Mouse (Mus musculus) C2C12 (cell line): ENCODE measurements around the gene Kndc1. TPM values are rescaled to one million over a fixed set of nuclear protein-coding genes. Genes with fewer than 3 reads are reported as not detected.

Experiments used
- H3K27me3 ChIP-seq: one replicate; pipeline ENCODE4 v1.6.1; 2011; ENCODE audit not compliant: control insufficient read depth, insufficient read depth, insufficient read length
- H3K36me3 ChIP-seq: one replicate; pipeline ENCODE4 v1.6.1; 2011; ENCODE audit not compliant: control insufficient read depth, insufficient read depth
- H3K4me3 ChIP-seq: one replicate; pipeline ENCODE4 v1.5.1; 2011; ENCODE audit warnings: mild to moderate bottlenecking, control low read depth; ENCODE audit not compliant: poor library complexity, insufficient read depth, severe bottlenecking
- H3K79me2 ChIP-seq: one replicate; pipeline ENCODE4 v1.6.1; 2011; ENCODE audit not compliant: control insufficient read depth, insufficient read depth
- H3K79me3 ChIP-seq: one replicate; pipeline ENCODE4 v1.6.1; 2011; ENCODE audit warnings: low read depth, control low read depth
- H3ac ChIP-seq: one replicate; pipeline ENCODE3; 2011; ENCODE audit warnings: low read depth; ENCODE audit not compliant: control insufficient read depth, insufficient read length
- CEBPB ChIP-seq: IDR thresholded peaks from one replicate; pipeline ENCODE4 v1.6.1; 2011; ENCODE audit warnings: low read depth, mild to moderate bottlenecking, control low read depth, moderate library complexity
- CTCF ChIP-seq: IDR thresholded peaks from one replicate; pipeline ENCODE4 v1.5.1; 2011; ENCODE audit not compliant: control insufficient read depth, insufficient read depth, insufficient read length
- FOSL1 ChIP-seq: IDR thresholded peaks from one replicate; pipeline ENCODE4 v1.8.0; 2011; ENCODE audit warnings: mild to moderate bottlenecking, low read length; ENCODE audit not compliant: poor library complexity, insufficient read depth, severe bottlenecking
- MAX ChIP-seq: IDR thresholded peaks from one replicate; pipeline ENCODE4 v1.6.1; 2011; ENCODE audit warnings: mild to moderate bottlenecking, control low read depth
- MYOD1 ChIP-seq: IDR thresholded peaks from one replicate; pipeline ENCODE4 v1.6.1; 2011; ENCODE audit warnings: low read depth; ENCODE audit not compliant: control insufficient read depth, insufficient read length
- MYOG ChIP-seq: IDR thresholded peaks from one replicate; pipeline ENCODE4 v1.6.1; 2011; ENCODE audit not compliant: control insufficient read depth, insufficient read length; ENCODE audit errors: extremely low read depth
- USF1 ChIP-seq: IDR thresholded peaks from one replicate; pipeline ENCODE4 v1.6.1; 2011; ENCODE audit warnings: low read depth, mild to moderate bottlenecking, control low read depth, moderate library complexity
- polyA plus RNA-seq: library from polyadenylated mRNA; unstranded; fragments of >200 nt; fragmentation: generic; extraction: Trizol; gene quantifications from one replicate; pipeline ENCODE4 v1.2.1, GENCODE M21; 2012; ENCODE audit warnings: missing spikeins

Kndc1 gene
- polyA plus RNA-seq, 1 experiment, result not detected

DNA sequence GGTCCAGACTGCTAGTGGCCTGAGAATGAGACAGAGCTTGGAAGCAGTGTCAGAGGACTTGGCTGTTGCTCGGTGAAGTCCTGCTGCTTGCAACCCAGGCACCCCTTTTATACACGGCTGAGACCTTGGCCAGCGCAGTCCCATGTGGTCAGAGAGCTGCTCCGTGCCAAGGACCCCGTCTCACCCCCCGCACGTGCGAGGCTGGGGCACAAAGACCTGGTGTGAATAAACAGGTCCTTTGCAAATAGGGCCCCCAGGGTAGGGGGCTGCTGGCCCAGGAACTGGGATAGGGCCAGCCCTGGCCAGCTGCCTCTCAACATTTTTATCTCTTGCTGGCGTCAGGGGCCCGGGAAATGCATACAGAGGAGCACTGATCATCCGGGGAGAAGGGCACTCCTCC lies 63.5 kb downstream of the Kndc1 start:
- TF ChIP-seq USF1, result no peak
- TF ChIP-seq FOSL1, result no peak
- no peak for TF ChIP-seq MYOG
- TF ChIP-seq CTCF, result no peak
- TF ChIP-seq MYOD1, result no peak
- no peak for TF ChIP-seq MAX
- TF ChIP-seq CEBPB, result no peak
- H3K36me3 ChIP-seq, result no peaks in the 10 kb centered on the region
- H3ac ChIP-seq, result no peak overlapping the region
- no peak overlapping the region for H3K4me3 ChIP-seq
- no peaks in the 10 kb centered on the region for H3K79me3 ChIP-seq
- H3K79me2 ChIP-seq, result no peaks in the 10 kb centered on the region
- H3K27me3 ChIP-seq, result peaks cover 5% of the 10 kb centered on the region

DNA sequence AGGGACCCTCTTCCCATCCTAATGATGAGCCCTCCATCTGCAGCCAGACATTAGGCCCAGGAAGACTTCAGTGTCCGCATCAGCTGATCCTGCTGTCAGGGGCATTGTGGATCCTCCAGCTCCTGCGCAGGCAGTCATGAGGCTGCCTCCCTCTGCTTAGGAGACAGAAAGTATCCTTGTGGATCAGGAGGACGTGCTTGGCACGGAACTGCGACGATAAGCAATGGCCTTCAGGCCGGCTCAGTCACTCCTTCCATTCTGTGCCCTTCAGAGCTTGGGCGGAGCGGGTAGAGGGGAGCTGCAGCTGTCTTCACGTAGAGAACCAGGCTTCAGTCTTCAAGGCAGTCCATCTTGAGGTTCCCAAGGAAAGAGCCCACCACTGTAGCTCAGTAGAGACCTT lies 66.6 kb downstream of the Kndc1 start:
- Histone ChIP-seq H3ac (no peak overlapping the region), H3K36me3 (no peaks in the 10 kb centered on the region), H3K27me3 (peaks cover 5% of the 10 kb centered on the region), H3K79me2 (no peaks in the 10 kb centered on the region), H3K79me3 (no peaks in the 10 kb centered on the region), H3K4me3 (no peak overlapping the region)
- no peak for TF ChIP-seq USF1
- no peak for TF ChIP-seq CEBPB
- TF ChIP-seq MAX, result no peak
- TF ChIP-seq FOSL1, result no peak
- TF ChIP-seq MYOG, result no peak
- no peak for TF ChIP-seq CTCF
- TF ChIP-seq MYOD1, result no peak

DNA sequence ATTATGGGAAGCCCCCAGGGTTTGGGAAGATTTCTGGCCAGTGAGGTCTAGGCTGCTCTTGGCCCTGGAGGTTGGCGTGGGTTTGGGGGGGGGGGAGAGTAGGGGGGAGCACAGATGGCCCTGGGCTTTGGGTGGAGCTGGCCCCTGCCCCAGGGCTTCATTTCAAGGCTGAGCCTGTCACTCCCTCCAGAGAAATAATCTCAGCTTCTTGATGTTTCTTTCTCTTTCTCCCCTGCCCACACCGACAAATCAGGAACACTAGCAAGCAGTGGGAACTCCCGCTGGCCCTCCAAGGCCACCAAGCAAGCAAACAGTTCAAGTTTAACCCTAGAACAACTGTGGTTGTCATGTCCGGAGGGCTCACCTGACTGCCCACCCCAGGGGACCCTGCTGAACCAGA lies 69.3 kb downstream of the Kndc1 start:
- Histone ChIP-seq H3K36me3 (no peaks in the 10 kb centered on the region), H3ac (no peak overlapping the region), H3K27me3 (peaks cover 5% of the 10 kb centered on the region), H3K79me2 (no peaks in the 10 kb centered on the region), H3K4me3 (no peak overlapping the region), H3K79me3 (no peaks in the 10 kb centered on the region)
- TF ChIP-seq USF1 (no peak), CTCF (no peak), CEBPB (no peak), FOSL1 (no peak), MYOG (no peak), MYOD1 (no peak)

DNA sequence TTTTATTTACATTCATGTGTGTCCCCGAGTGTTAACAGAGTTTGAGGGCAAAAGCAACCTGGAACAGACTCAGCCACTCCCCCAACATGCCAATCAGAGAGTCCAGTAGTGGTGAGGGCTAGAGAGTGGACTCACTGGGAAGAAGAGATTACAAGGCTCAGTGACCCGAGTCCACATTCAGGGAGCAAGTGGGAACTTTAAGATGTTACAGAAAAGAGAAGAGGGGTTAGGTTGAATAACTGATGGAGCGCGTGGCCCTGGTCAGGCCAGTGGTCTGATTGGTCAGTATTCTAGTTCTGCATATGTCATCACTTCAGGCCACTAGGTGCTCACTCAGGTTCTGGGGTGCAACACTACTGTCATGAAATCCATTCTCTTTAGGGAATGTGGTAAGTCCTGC lies 72.7 kb downstream of the Kndc1 start:
- no peaks in the 10 kb centered on the region for H3K79me3 ChIP-seq
- H3ac ChIP-seq, result no peak overlapping the region
- no peaks in the 10 kb centered on the region for H3K36me3 ChIP-seq
- H3K27me3 ChIP-seq, result no peaks in the 10 kb centered on the region
- no peaks in the 10 kb centered on the region for H3K79me2 ChIP-seq
- no peak overlapping the region for H3K4me3 ChIP-seq
- TF ChIP-seq CEBPB (no peak), FOSL1 (no peak), USF1 (no peak), MYOG (no peak), CTCF (no peak), MYOD1 (no peak), MAX (no peak)

DNA sequence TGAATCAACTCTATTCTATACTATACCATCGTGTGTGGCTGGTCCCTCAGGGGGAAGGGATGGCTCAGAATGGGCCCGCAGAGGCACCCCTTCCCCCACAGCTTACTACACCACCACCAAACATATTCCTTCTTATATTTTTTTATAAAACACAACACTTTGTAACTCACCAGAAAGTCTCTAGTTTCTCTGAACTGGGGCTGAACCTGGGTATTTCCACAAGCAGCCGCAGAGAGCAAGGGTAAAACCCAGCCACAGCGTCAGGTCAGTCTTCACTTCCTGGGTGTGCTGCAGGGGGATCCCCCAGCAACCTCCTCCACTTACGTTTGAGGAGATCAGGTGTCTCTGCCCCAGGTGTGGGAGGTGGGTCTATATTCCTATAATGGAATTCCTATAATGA lies 73.9 kb downstream of the Kndc1 start:
- Histone ChIP-seq H3ac (no peak overlapping the region), H3K79me3 (no peaks in the 10 kb centered on the region), H3K79me2 (no peaks in the 10 kb centered on the region), H3K4me3 (no peak overlapping the region), H3K27me3 (no peaks in the 10 kb centered on the region), H3K36me3 (no peaks in the 10 kb centered on the region)
- TF ChIP-seq USF1 (no peak), CTCF (no peak), CEBPB (no peak), MYOG (no peak), FOSL1 (no peak), MAX (no peak), MYOD1 (no peak)

DNA sequence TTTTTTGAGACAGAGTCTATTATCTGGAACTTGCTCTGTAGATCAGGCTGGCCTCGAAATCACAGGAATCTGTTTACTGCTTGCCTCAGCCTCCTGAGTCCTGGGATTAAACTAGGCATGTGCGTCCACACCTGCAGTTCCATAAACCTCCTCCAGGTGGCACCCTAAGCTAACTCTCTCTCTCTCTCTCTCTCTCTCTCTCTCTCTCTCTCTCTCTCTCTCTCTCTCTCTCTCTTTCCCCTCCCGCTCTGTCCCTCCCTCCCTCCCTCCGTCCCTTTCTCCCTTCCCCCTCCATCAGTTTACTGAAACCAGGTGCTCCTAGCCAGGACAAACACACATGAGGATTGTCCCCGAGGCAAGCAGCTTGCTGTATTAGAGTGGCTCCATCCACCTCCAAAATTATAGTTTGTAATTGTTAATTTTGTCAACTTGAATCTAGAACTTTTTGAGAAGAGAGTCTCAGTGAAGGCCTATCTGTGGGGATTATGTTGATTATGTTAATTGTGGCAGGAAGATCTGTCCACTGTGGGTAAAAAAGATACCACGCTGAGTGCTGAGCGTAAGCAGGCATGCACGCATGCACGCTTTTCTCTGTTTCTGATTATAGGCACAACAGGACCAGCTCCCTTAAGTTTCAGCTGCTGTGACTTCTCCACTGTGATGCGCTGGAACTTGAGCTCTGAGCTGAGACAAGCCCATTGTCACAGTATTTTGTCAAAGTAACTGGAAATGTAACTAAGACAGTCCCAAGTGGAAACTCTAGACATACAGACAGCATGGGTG lies 75.0 kb downstream of the Kndc1 start:
- no peak overlapping the region for H3K4me3 ChIP-seq
- TF ChIP-seq FOSL1, result no peak
- no peak for TF ChIP-seq CEBPB
- TF ChIP-seq CTCF, result peak; percentile 56
- peak; percentile 47 for TF ChIP-seq MAX
- no peak for TF ChIP-seq MYOG
- TF ChIP-seq USF1, result no peak
- TF ChIP-seq MYOD1, result no peak

More for the DNA sequence above, 75.0 kb downstream of the Kndc1 start:
- H3K79me3 ChIP-seq, result no peaks in the 10 kb centered on the region
- no peaks in the 10 kb centered on the region for H3K36me3 ChIP-seq
- H3ac ChIP-seq, result no peak overlapping the region
- no peaks in the 10 kb centered on the region for H3K27me3 ChIP-seq
- no peaks in the 10 kb centered on the region for H3K79me2 ChIP-seq
